Mouse (Mus musculus) stomach, postnatal 0 days (tissue): ENCODE data around the gene Lif. TPM values are rescaled to one million over a fixed set of nuclear protein-coding genes. Genes with fewer than 3 reads are reported as not detected.
A peak's percentile ranks its signal among the peaks of the same experiment; 100 is the strongest.

ENCODE experiments used
- ATAC-seq: fragments of 200-750 bp; cut with Nextera tagmentation; 2 replicates; pipeline ENCODE4 v1.8.0; 2017; ENCODE audit not compliant: low FRiP score, low TSS enrichment
- DNase-seq: peaks from one replicate; pipeline ENCODE4 v3.0.0-alpha.2; 2016; ENCODE audit warnings: low spot score
- H3K27ac ChIP-seq: fragments of 300-500 bp; sonication (generic); replicated peaks from 2 replicates; pipeline ENCODE4 v1.5.1; 2014; ENCODE audit warnings: mild to moderate bottlenecking, control low read depth
- H3K27me3 ChIP-seq: fragments of 300-500 bp; sonication (generic); 2 replicates; pipeline ENCODE4 v1.6.1; 2014; ENCODE audit warnings: low read length; ENCODE audit not compliant: control insufficient read depth, insufficient read depth
- H3K36me3 ChIP-seq: fragments of 300-500 bp; sonication (generic); 2 replicates; pipeline ENCODE4 v1.6.1; 2014; ENCODE audit warnings: low read length, mixed read lengths; ENCODE audit not compliant: control insufficient read depth, insufficient read depth
- H3K4me1 ChIP-seq: fragments of 300-500 bp; sonication (generic); replicated peaks from 2 replicates; pipeline ENCODE4 v1.6.1; 2014; ENCODE audit warnings: antibody characterized with exemption; ENCODE audit not compliant: control insufficient read depth, insufficient read depth
- H3K4me2 ChIP-seq: fragments of 300-500 bp; sonication (generic); replicated peaks from 2 replicates; pipeline ENCODE4 v1.6.1; 2014; ENCODE audit warnings: low read depth, mild to moderate bottlenecking, control low read depth, moderate library complexity
- H3K4me3 ChIP-seq: fragments of 300-500 bp; sonication (generic); 2 replicates; pipeline ENCODE4 v1.5.1; 2014; ENCODE audit warnings: low read depth, low read length, control low read depth
- H3K9ac ChIP-seq: fragments of 300-500 bp; sonication (generic); 2 replicates; pipeline ENCODE4 v1.6.1; 2014; ENCODE audit warnings: mild to moderate bottlenecking, low read length, control low read depth, mixed read lengths
- H3K9me3 ChIP-seq: fragments of 300-500 bp; sonication (generic); 2 replicates; pipeline ENCODE4 v1.6.1; 2016; ENCODE audit warnings: low read length; ENCODE audit not compliant: control insufficient read depth
- CTCF ChIP-seq: IDR thresholded peaks from 2 replicates; pipeline ENCODE4 v1.5.1; 2016; ENCODE audit warnings: antibody characterized with exemption, low read depth, mild to moderate bottlenecking, moderate library complexity
- EP300 ChIP-seq: optimal IDR thresholded peaks from 2 replicates; pipeline ENCODE3; 2016; ENCODE audit warnings: antibody characterized with exemption
- WGBS: fragments of 180-500 bp; shearing (Covaris S2); extraction: QIAGEN DNeasy Blood & Tissue Kit; methylation state at CpG from one replicate; pipeline ENCODE4 v1.1.7; 2014; 5-methylcytosine and 5-hydroxymethylcytosine counted together
- polyA plus RNA-seq: library from polyadenylated mRNA; unstranded; fragments of >200 nt; fragmentation: Nextera tagmentation; extraction: Ambion mirVana; gene quantifications from 2 replicates; pipeline ENCODE4 v1.2.1, GENCODE M21; 2015

The Lif gene
- polyA plus RNA-seq, 1 experiment from 2014 or later: 0.61 TPM

- no peak for TF ChIP-seq CTCF
- no peak for TF ChIP-seq EP300
- Histone ChIP-seq H3K4me3 (no peak overlapping the region), H3K9ac (no peak overlapping the region), H3K27me3 (no peaks in the 10 kb centered on the region), H3K27ac (no peak overlapping the region), H3K36me3 (no peaks in the 10 kb centered on the region), H3K9me3 (no peaks in the 10 kb centered on the region), H3K4me1 (no peaks in the 10 kb centered on the region), H3K4me2 (no peak overlapping the region)
- DNase-seq: no peak
- ATAC-seq: no peak
- WGBS: 47% methylated on average over 6 of the region's 6 CpGs
These were observed 11.2 kb upstream of the Lif start for GRCm38 (mm10) chr11:4246126-4246525.

- no peak for TF ChIP-seq CTCF
- no peak for TF ChIP-seq EP300
- no peak for DNase-seq
- Histone ChIP-seq H3K9me3 (no peaks in the 10 kb centered on the region), H3K4me1 (no peaks in the 10 kb centered on the region), H3K9ac (no peak overlapping the region), H3K27me3 (no peaks in the 10 kb centered on the region), H3K4me3 (no peak overlapping the region), H3K27ac (no peak overlapping the region), H3K4me2 (no peak overlapping the region), H3K36me3 (no peaks in the 10 kb centered on the region)
- 61% methylated on average over 4 of the region's 4 CpGs for WGBS
- ATAC-seq: no peak
These were observed 10.7 kb upstream of the Lif start for GRCm38 (mm10) chr11:4246623-4247022.

GRCm38 (mm10) chr11:4247201-4247959 is 10.0 kb upstream of the Lif start:
- DNase-seq (no peak), ATAC-seq (no peak)
- WGBS: 74% methylated on average over 14 of the region's 14 CpGs
- Histone ChIP-seq H3K36me3 (no peaks in the 10 kb centered on the region), H3K4me2 (no peak overlapping the region), H3K4me3 (no peak overlapping the region), H3K9me3 (no peaks in the 10 kb centered on the region), H3K27me3 (no peaks in the 10 kb centered on the region), H3K4me1 (no peaks in the 10 kb centered on the region), H3K27ac (no peak overlapping the region), H3K9ac (no peak overlapping the region)
- no peak for TF ChIP-seq CTCF
- TF ChIP-seq EP300: no peak

- TF ChIP-seq EP300 (no peak), CTCF (no peak)
- H3K9me3 ChIP-seq: no peaks in the 10 kb centered on the region
- no peak overlapping the region for H3K27ac ChIP-seq
- DNase-seq: no peak
- H3K4me1 ChIP-seq: no peaks in the 10 kb centered on the region
- WGBS: 80% methylated on average over 3 of the region's 3 CpGs
- no peaks in the 10 kb centered on the region for H3K36me3 ChIP-seq
- H3K4me3 ChIP-seq: no peak overlapping the region
- no peak overlapping the region for H3K9ac ChIP-seq
- no peak overlapping the region for H3K4me2 ChIP-seq
- ATAC-seq: peak; percentile 68; the same call in 1 of the 2 replicates
- H3K27me3 ChIP-seq: no peaks in the 10 kb centered on the region
These were observed 8.2 kb upstream of the Lif start for GRCm38 (mm10) chr11:4249151-4249550.

DNA sequence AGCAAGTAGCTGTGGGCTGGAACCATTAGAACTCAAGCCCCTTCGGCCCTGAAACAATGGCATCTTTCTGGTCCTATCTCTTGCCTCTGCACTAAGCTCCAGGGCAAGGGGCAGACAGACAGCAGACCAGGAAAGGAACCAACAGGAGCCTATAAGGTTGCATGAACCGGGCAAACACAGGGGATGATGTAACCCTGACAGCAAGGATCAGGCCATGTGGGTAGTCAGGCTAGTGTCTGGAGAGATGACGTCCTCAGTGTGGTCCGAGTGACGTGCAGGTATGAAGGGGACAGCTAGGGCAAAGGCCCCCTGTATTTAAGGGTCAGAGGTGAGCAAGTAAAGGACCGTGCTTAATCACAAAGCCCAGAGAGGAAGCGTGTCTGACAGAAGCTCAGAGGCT is 7.1 kb upstream of the Lif start:
- no peak overlapping the region for H3K4me3 ChIP-seq
- H3K27ac ChIP-seq: no peak overlapping the region
- 72% methylated on average over 7 of the region's 7 CpGs for WGBS
- H3K9ac ChIP-seq: no peak overlapping the region
- DNase-seq (no peak), ATAC-seq (no peak)
- H3K9me3 ChIP-seq: no peaks in the 10 kb centered on the region
- no peaks in the 10 kb centered on the region for H3K27me3 ChIP-seq
- no peaks in the 10 kb centered on the region for H3K36me3 ChIP-seq
- TF ChIP-seq EP300 (no peak), CTCF (no peak)
- no peak overlapping the region for H3K4me2 ChIP-seq
- no peaks in the 10 kb centered on the region for H3K4me1 ChIP-seq

- Histone ChIP-seq H3K27me3 (no peaks in the 10 kb centered on the region), H3K9me3 (no peaks in the 10 kb centered on the region), H3K9ac (no peak overlapping the region), H3K4me2 (no peak overlapping the region), H3K36me3 (no peaks in the 10 kb centered on the region), H3K27ac (no peak overlapping the region), H3K4me1 (no peaks in the 10 kb centered on the region), H3K4me3 (no peak overlapping the region)
- 72% methylated on average over 3 of the region's 3 CpGs for WGBS
- ATAC-seq: 0 out of 2 replicates have a peak, but pooled peaks have one; percentile 4
- TF ChIP-seq CTCF: no peak
- no peak for TF ChIP-seq EP300
- no peak for DNase-seq
These were observed 6.0 kb upstream of the Lif start for GRCm38 (mm10) chr11:4251376-4251775.
